Mouse (Mus musculus): Measurements from ENCODE around the gene Zfp775.
A peak's percentile ranks its signal among the peaks of the same experiment; 100 is the strongest.
"Not testable (repeated sequence)": the region's sequence is repeated elsewhere in the genome, so short reads cannot be mapped to it uniquely, and the experiment has no call there.

The Zfp775 gene

DNA sequence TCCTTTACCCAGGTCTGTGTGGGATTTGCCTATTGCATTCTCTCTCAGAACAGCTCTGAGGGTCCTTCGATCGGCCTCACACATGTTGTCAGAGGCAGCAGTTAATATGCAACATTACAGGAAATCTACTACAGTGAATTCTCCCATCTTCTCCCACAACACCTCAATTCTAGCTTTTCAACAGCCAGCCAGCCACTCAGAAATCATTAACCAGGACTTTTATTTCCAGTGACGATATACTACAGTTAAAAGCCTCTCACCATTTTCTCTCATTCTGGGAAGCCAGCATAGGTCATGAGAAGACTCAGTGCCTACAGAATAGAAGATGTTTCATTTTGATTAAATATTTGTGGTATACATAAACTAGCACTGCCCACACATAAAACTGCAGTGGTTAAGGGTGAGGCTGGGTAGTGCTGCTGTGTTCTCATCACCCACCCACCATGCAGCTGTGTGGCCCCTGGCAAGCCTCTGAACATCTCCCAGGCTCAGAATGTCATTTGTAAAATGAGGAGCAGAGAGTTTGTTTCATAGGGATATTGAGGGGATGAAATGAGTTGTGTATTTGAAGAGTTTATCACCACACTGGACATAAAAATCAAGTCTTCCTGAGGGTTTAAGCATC, 10.5 kb upstream of the Zfp775 start:
- no peak for DNase-seq (ENCODE audit: low spot score)

DNA sequence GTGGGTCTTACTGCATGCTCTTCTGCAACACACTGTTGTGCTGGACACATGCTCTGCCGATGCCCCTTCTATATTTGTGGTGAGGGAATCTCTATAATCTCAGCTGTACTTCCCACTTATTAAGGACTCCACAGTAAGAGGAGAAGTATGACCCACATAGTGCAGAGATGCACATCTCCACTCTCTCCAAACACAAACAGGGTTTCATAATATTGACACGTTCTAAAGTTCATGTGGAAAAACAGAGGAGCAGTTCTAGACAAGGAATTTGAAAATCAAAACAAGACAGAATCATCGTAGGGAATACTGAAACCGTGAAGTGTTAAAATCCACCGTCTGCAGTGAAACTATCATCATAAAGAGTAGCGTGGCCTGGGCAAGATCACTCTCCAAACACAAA, 10.0 kb upstream of the Zfp775 start:
- no peak for DNase-seq (ENCODE audit: low spot score)

GRCm38 (mm10) chr6:48593158-48594042, 8.5 kb upstream of the Zfp775 start, which contains the start of the genes Repin1 and Gm44965:
Gene Repin1 (plus strand): TSS chr6:48593883.
Gene Gm44965 (plus strand): TSS chr6:48593941.
- DNase-seq (ENCODE audit: low spot score) = peak; percentile 90

- DNase-seq (ENCODE audit: low spot score) = peak; percentile 41
Measured at GRCm38 (mm10) chr6:48594043-48594738, 7.7 kb upstream of the Zfp775 start.

- no peak for DNase-seq (ENCODE audit: low spot score)
Measured at GRCm38 (mm10) chr6:48595278-48595677, 6.6 kb upstream of the Zfp775 start.

DNA sequence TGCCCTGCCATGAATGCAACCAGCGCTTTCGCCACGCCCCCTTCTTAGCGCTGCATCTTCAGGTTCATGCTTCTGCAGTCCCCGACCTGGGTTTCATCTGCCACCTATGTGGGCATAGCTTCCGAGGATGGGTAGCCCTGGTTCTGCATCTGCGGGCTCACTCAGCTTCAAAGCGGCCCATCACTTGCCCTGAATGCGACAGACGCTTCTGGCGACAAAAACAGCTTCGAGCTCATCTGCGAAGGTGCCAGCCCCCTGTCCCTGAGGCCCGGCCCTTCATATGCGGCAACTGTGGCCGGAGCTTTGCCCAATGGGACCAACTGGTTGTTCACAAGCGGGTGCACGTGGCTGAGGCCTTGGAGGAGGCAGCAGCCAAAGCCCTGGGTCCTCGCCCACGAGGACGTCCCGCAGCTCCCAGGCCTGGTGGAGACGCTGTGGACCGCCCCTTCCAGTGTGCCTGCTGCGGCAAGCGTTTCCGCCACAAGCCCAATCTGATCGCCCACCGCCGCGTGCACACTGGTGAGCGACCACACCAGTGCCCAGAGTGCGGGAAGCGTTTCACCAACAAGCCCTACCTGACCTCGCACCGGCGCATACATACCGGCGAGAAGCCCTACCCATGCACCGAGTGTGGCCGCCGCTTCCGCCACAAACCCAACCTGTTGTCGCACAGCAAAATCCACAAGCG, 5.2 kb upstream of the Zfp775 start:
- DNase-seq (ENCODE audit: low spot score) = no peak

GRCm38 (mm10) chr6:48597233-48597625, 4.6 kb upstream of the Zfp775 start:
- DNase-seq (ENCODE audit: low spot score) = peak; percentile 27

- DNase-seq (ENCODE audit: low spot score) = no peak
Measured at GRCm38 (mm10) chr6:48600594-48600993, 1.3 kb upstream of the Zfp775 start.

DNA sequence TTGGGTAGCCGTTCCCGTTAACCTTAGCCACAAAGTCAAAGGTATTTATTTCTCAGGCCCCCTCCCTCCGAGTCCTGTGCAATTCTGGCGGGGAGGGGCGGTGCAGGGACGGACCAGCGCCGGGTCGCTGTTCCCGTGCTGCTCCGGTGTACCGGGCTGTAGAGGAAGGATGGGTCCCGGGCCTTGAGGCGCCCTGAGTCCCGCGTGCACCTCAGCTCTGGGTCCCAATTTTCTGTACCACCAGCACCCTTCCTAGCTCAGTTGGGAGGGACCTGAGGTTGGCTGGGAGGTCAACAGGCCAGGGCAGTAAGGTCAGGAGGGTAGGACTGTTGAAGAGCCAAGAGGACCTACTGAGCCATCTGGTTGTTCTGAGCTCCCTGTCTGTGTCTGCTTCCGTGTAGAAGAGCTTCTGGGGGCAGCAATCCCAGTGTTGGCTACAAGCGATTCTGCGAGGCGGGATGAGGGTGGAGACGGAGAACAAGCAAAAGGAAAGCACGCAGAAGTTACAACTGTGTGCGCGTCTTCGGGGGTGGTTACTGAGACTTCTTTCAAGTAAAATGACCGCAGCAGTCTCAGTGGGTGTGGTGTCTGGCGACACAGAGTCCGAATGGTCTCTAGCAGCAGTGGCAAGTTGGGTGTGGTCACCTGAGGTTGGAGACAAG, 348 bp downstream of the Zfp775 start:
- DNase-seq (ENCODE audit: low spot score) = no peak

DNA sequence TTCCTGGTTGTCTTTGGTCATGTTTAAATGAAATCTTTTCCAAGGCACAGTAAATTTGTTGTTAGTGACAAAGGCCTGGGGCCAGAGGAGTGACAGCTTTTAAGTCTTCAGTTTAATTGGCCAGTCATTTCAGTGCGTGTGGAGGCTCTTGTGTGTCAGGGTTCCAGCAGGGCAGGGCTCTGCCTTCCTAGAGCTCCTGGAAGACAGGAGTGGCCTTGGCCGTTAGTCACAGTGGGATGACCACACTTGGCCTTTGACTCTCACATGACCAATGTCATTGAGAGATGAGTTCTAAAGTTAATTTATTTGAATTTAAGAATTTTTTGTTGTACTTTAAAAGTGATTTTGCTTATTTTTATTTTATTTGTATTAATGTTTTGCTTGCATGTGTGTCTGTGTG, 6.3 kb downstream of the Zfp775 start:
- no peak for DNase-seq (ENCODE audit: low spot score)

- DNase-seq (ENCODE audit: low spot score) = no peak
Measured at GRCm38 (mm10) chr6:48609512-48609911, 7.6 kb downstream of the Zfp775 start.

DNA sequence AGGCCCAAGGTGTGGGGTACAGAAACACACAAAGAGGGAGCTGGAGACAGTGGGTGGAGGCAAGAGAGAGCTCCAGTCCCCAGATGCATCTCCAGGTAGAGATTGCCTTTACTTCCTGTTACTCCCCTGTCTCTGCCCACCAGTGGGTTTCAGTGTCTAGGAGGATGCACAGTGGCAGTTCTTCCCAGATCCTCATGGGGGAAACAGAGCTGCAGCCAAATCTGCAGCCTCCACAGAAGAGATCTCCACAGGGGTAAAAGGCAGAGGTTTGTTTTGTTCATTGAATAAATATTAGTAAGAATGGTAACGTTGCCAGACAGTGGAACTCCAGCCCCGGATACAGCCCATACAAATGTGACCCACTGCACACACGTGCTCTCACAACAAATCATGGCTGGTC, 8.8 kb downstream of the Zfp775 start:
- DNase-seq (ENCODE audit: low spot score) = no peak

DNA sequence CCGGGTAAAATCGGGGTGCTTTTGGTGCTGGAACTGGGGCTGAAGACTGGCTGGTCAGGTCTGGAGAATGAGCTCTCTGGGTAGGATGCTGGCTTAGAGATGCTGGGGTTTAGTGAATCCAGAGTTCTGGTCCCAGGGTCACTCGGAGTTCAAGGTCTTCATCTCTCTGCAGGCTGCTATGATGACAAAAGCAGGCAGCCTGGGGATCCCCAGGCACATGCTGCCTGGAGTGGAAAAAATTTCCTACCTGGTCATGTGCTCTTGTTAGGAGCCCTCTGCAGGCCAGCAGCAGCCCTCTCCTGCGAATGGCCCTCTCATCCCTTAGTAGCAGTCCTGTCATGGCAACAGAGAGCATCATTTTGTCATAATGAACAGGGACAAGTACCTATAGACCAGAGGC, 11.6 kb downstream of the Zfp775 start:
- DNase-seq (ENCODE audit: low spot score) = no peak

DNA sequence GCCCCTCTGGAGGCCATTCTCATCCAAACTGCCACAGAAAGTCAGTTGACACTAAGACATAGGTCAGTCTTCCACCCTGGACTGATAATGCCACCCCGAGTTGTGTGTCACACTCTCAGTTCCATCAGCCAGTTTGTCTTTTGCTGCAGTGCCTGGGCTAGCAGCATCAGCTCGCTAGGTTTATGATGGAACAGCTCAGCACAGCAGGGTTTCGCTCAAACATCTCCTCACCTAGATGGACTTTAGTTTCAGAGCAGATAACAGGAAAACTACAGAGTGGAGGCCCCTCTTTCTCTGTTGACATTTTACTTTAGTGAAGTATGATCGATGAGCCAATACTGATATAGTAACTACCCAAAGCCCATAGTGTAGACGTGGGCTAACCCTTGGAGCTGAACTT, 12.9 kb downstream of the Zfp775 start:
- DNase-seq (ENCODE audit: low spot score) = no peak

DNA sequence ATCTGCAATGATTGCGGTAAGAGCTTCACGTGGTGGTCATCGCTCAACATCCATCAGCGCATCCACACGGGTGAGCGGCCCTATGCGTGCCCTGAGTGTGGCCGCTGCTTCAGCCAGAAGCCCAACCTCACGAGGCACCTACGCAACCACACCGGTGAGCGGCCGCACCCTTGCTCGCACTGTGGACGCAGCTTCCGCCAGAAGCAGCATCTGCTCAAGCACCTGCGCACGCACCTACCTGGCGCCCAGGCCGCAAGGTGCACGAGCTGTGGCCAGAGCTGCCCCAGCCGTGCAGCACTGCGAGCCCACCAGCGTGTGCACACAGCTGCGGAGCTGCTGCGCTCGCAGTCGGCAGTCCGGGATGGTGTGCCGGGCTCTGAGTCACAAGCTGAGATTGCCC, 18.2 kb downstream of the Zfp775 start:
- DNase-seq (ENCODE audit: low spot score) = peak; percentile 33

DNA sequence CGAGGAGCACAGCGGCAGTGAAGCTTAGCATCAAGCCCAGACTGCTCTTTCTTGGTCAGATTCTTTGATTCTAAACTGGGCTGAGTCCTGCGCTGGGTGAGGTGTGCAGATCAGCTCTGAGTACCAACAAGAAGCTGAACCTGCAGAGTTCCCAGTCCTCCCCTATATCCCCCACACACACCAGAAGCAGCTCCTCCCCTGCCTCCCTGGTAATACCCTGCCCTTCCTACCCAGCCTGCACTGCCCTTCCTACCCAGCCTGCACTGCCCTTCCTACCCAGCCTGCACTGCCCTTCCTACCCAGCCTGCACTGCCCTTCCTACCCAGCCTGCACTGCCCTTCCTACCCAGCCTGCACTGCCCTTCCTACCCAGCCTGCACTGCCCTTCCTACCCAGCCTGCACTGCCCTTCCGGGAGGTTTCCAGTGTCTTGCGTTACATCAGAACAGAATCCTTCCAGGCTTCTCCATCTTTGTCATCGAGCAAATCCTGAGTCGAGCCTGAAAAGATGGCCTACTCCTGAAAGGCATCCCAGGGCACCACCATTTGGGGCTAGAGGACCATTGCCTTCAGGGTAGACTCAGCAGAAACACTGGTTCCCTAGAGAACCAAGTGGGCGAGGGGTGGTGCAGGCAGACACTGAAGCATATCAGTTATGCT, 20.5 kb downstream of the Zfp775 start:
- DNase-seq (ENCODE audit: low spot score) = not testable (repeated sequence)

GRCm38 (mm10) chr6:48623460-48623859, 21.6 kb downstream of the Zfp775 start:
- no peak for DNase-seq (ENCODE audit: low spot score)

GRCm38 (mm10) chr6:48626464-48626863, 24.6 kb downstream of the Zfp775 start, which contains the start of gene AI854703:
Gene AI854703 (plus strand): TSS chr6:48626764.
- DNase-seq (ENCODE audit: low spot score) = no peak

- peak; percentile 41 for DNase-seq (ENCODE audit: low spot score)
Measured at GRCm38 (mm10) chr6:48626984-48627383, 25.1 kb downstream of the Zfp775 start.

GRCm38 (mm10) chr6:48627511-48627924, 25.7 kb downstream of the Zfp775 start:
- no peak for DNase-seq (ENCODE audit: low spot score)

- DNase-seq (ENCODE audit: low spot score) = no peak
Measured at GRCm38 (mm10) chr6:48628377-48628776, 26.5 kb downstream of the Zfp775 start.

All from testis, postnatal 14 days (tissue).